Mouse (Mus musculus): ENCODE measurements around the gene Mtif3.
A peak's percentile ranks its signal among the peaks of the same experiment; 100 is the strongest.

DNA sequence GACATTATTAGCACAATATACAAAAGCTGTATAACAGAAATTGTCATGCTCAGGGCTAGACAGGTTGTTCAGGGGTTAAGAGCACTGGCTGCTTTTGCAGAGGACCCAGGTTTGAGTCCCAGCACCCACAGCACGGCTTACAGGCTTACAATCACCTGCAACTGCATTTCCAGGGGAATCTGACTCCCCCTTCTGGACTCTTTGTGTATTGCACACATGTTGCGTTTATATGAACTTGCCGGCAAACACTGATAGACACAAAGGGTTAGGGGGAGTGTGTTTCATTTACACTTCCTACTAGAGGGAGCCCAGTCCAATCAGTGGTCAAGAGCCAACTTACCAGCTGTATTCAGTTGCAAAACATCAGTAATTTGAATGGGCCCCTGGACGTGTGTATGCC, 37.7 kb upstream of the Mtif3 start:
- peak; percentile 37 for TF ChIP-seq CTCF (IDR thresholded peaks at IDR 0.05; ENCODE audit: low read depth)
- no peak for TF ChIP-seq EP300 (IDR thresholded peaks at IDR 0.05; ENCODE audit: low read depth)
